Mouse (Mus musculus): Measurements from ENCODE around the gene Exosc1.

The Exosc1 gene

DNA sequence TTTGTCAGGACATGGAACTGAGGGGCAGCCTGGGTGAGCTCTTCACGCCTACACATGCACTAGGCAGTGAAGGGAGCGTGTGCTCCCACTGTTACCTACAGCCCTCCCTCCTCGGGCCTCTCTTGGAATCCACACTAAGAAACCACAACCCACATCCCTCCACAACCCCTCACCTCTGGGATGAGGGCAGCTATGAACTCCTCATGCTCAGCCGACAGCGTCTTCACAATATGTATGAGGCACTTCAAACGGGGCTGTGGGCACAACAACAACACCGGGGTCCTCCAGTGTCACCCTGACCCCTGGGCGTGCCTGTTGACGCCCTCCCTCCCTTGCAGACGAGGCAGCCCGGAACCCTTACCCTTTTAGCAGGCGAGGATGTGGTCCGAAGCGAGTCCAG lies 58.9 kb downstream of the Exosc1 start:
- no peak for DNase-seq (ENCODE audit: inconsistent ontology term)
